Mouse (Mus musculus): ENCODE data around the gene Zfp740.
"Not testable (repeated sequence)": the region's sequence is repeated elsewhere in the genome, so short reads cannot be mapped to it uniquely, and the experiment has no call there.

The Zfp740 gene

GRCm38 (mm10) chr15:102202971-102203834, at the start of gene Zfp740:
Gene Zfp740 (plus strand): TSS chr15:102203249.
- DNase-seq = peak; percentile 96

- not testable (repeated sequence) for DNase-seq
These were observed 48.0 kb upstream of the Zfp740 start for GRCm38 (mm10) chr15:102155006-102155405.

GRCm38 (mm10) chr15:102156836-102157235, 46.2 kb upstream of the Zfp740 start:
- DNase-seq = no peak

- DNase-seq = no peak
These were observed 42.5 kb upstream of the Zfp740 start for GRCm38 (mm10) chr15:102160415-102161060.

- DNase-seq = no peak
These were observed 39.0 kb upstream of the Zfp740 start for GRCm38 (mm10) chr15:102163900-102164693.

- DNase-seq = no peak
These were observed 37.5 kb upstream of the Zfp740 start for GRCm38 (mm10) chr15:102165468-102166100.

GRCm38 (mm10) chr15:102167620-102168021, 35.4 kb upstream of the Zfp740 start:
- DNase-seq = no peak

GRCm38 (mm10) chr15:102169064-102169463, 34.0 kb upstream of the Zfp740 start:
- DNase-seq = no peak

- no peak for DNase-seq
These were observed 29.5 kb upstream of the Zfp740 start for GRCm38 (mm10) chr15:102173581-102173980.

GRCm38 (mm10) chr15:102175736-102176319, 27.2 kb upstream of the Zfp740 start:
- DNase-seq = no peak

GRCm38 (mm10) chr15:102176571-102177316, 26.3 kb upstream of the Zfp740 start:
- no peak for DNase-seq

- DNase-seq = no peak
These were observed 25.6 kb upstream of the Zfp740 start for GRCm38 (mm10) chr15:102177417-102177816.

- DNase-seq = peak; percentile 83
These were observed 24.8 kb upstream of the Zfp740 start for GRCm38 (mm10) chr15:102178279-102178678.

GRCm38 (mm10) chr15:102179106-102179505, 23.9 kb upstream of the Zfp740 start:
- DNase-seq = no peak

GRCm38 (mm10) chr15:102179924-102180323, 23.1 kb upstream of the Zfp740 start:
- DNase-seq = no peak

GRCm38 (mm10) chr15:102183076-102183475, 20.0 kb upstream of the Zfp740 start:
- DNase-seq = no peak

- no peak for DNase-seq
These were observed 16.8 kb upstream of the Zfp740 start for GRCm38 (mm10) chr15:102186239-102186638.

- no peak for DNase-seq
These were observed 15.0 kb upstream of the Zfp740 start for GRCm38 (mm10) chr15:102188096-102188495.

GRCm38 (mm10) chr15:102188883-102189282, 14.2 kb upstream of the Zfp740 start:
- DNase-seq = no peak

GRCm38 (mm10) chr15:102191699-102192098, 11.3 kb upstream of the Zfp740 start:
- peak; percentile 34 for DNase-seq

- no peak for DNase-seq
These were observed 10.7 kb upstream of the Zfp740 start for GRCm38 (mm10) chr15:102192271-102192812.
